Mouse (Mus musculus) frontal cortex, adult 2 months (tissue): Measurements from ENCODE around the gene Zfp160. TPM values are rescaled to one million over a fixed set of nuclear protein-coding genes. Genes with fewer than 3 reads are reported as not detected.
"Not testable (repeated sequence)": the region's sequence is repeated elsewhere in the genome, so short reads cannot be mapped to it uniquely, and the experiment has no call there.

Experiments used
- DNase-seq, 2 experiments: peaks; one replicate each; pipeline ENCODE4 v3.0.0; 2022; ENCODE audit warnings: low spot score in 1 of 2; ENCODE audit errors: extremely low spot score in 1 of 2
- polyA plus RNA-seq: library from polyadenylated mRNA; depleted of rRNA; stranded (reverse); fragments of >200 nt; gene quantifications from 2 replicates; pipeline ENCODE4 v1.2.3, GENCODE M21; 2012; rRNA removed

Zfp160 gene
- polyA plus RNA-seq = 15.4 and 19.1 TPM in 2 replicates

DNA sequence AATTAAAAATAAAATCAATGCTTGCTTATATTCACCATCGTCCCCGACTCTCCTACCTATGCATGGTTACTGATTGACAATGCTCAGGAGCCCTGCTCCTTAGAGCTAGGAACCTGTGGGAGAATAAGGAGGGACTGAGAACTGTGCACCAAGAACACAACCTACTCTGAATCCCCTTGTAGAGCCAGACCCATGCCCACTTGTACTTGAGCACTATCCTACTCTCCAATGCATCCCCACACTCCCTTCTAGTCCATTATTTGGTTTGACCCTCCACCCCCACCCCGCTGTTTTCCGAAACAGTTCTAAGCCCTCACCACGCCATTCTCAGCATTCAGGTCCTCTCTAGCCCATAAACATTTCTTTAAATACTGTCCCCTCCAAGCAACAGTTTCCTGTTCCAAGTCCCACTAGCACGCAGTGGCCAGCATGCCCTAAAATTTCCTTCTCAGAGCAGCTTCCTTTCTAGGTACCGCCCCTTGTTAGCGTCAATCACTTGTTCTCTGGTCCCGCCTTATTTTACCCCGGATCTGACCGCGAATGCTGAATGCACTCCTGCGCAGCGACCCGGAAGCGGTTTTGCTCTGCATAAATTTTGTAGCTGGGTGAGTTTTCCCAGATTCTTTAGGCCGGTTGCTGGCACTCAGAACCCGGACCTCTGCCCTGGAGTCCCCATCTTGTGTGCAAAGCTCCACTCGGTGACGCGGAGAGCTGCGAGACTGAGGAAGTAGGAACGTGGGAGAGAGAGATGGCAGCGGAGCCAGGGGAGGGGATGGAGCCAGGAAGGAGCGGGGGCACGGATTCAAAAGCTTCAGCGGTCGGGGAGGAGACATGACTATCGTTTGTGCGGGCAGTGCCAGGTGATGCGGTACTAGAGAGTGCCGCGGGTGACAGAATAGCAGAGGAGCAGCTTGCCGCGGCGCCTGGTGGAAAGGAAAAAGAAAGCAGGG is at the start of gene Zfp160:
Zfp160 (plus strand) TSS at position 522 of the 950 bp plus-strand sequence.
- peak; percentile 87 to 95 for DNase-seq

DNA sequence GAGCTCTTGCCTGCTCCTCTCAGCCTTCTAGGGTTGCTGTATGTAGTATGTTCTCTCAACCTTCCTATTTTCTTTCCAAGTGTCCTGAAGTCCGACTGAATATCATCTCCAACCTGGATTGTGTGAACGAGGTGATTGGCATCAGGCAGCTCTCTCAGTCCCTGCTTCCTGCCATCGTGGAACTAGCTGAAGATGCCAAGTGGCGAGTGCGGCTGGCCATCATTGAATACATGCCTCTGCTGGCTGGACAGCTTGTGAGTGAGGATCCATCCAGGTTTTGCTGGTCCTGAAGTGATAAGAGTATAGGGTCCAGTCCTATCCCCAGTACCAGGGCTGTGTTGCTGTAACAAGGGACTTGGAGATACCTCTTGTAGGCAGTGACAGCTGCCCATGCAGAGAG is 48.3 kb upstream of the Zfp160 start:
- DNase-seq = no peak

DNA sequence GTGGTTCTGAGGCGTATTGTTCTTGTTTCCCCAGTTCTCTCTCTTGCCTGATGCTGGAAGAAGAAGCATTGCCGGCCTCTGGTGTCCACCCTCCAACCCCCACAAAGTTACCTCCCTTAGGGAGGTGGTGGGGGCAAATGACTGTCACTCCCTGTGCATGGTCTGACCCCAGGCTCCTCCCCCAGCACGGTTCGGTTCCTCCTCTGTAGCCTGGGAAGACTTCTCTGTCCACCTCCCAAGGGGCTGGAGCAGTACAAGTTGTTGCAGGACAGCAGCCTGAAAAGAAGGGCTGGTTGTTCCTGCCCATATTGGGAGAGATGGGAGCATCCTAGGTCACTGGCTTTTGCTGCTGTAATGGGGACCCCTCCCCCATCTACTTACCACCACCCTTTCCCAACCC is 43.3 kb upstream of the Zfp160 start:
- no peak for DNase-seq

DNA sequence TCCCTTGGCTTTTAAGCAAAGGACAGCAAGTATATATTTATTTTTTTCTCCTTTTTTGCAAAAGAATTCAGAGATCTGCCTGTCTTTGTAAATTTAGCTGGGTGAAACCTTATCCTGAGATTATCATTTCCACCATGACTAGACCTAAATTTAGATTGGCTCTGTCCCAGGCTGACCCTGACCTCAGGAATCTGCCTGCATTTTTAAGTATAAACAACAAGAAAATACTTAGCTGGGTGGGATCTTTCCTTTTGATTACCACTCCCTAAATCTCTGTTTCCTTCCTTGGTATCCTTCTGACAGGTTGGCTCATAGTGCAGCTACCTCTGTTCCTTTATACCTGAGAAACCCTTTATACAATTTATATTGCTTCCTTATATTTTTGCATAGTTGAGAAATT is 42.0 kb upstream of the Zfp160 start:
- no peak for DNase-seq

DNA sequence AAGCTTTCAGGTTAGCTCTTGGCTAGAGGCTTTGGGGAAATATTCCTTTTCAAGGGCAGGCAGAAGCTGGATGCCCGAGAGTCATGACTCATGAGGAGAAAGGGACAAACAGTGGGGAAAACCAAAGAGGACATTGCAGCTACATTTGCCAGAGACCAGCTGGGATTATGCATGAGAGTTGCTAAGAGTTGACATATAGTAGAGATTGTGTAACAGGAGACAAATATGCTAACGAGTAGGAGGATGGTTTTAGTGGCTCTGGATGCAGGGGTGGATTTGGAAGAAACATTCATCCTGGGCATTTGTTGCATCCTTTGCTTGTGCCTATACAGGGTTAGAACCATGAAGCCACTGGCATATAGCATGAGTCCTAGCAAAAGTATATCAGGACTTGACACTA is 15.0 kb upstream of the Zfp160 start:
- DNase-seq = peak; percentile 27 to 28

DNA sequence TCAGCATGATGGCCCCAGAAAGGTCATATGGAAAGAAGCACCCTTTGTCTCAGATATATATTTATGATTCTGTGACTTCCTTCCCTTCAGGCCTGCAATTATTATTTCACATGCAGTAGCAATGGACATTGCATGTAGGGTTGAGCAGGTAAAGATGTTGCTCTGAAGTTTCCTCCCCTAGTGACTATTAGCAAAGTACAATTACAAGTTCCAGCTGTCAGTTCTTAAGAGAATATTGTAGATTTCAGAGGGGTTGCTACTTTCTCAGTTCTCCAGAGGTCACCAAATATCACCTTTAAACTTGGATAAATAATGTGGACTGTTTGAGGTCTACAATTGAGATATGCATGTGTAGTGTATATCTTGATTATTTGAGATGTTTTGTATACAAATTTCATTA is 12.3 kb upstream of the Zfp160 start, which contains the start of gene Vmn1r233:
Vmn1r233 (minus strand) TSS at position 101 of the 400 bp plus-strand sequence.
- no peak for DNase-seq

DNA sequence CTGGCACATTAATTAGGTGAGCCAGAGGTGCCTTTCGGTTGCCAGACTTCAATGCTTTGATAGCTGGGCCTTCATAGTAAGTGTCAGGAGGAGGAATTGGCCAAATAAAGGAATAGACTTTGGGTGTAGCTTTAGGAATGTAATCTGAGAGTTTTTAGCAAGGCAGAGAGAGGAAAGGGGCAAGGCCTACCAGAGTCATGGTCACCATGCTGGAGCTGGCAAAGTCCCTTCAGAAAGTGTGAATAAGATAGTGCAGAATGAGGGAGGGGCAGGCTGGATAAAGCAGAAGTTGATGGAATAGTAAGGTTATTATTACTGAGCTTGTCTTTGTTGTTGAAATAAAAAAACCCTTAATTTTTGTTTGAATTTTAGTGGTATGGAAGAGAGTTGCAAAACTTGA is 1.0 kb downstream of the Zfp160 start:
- DNase-seq = no peak

DNA sequence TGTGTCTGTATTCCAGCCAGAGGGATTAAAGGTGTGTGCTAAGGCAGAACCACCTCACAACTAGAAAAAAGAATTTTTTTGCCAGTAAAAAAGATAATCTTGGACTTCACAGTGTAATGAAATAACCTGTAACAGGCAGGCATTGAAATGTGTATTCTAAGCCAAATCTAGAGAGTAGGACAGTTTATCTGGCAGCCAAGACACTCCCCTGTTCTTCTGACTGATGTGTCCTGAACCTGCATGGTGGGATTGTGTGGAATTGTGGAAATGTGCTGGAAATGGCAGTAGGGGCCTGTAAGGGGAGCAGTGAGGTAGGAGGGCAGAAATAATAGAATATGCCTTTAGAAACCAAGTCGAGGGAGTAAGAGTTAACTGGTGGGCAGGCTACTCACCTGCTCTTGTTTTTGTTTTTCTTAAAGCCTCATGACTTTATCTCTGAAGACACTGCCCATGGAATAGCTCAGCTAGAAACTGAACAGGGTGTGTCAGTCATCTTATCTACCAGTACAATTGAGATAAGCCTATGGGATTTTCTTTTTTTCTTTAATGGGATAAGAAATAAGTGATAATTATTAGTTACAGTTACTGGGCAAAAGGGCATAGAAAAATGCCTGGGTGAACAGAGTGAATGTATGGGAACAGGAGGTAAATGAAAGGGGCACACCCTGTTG is 9.8 kb downstream of the Zfp160 start:
- DNase-seq = no peak

DNA sequence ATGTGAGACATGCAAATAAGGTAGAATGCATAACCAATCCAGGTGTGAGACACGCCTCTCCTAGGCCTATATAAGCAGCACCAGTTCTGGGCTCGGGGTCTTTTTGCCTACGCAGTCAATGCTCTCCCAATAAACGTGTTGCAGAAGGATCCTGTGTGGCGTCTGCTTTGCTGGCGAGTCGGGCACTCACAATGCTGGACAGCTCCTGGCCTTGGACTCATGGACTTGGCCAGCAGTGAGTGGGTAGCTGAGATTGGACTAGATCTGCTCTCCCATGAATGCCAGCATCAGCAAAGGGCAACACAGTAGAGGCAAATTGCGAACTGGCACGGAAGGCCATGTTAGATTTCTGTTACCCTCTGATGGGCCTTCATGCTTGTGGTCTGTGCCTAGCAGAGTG is 39.3 kb downstream of the Zfp160 start:
- DNase-seq = not testable (repeated sequence)

DNA sequence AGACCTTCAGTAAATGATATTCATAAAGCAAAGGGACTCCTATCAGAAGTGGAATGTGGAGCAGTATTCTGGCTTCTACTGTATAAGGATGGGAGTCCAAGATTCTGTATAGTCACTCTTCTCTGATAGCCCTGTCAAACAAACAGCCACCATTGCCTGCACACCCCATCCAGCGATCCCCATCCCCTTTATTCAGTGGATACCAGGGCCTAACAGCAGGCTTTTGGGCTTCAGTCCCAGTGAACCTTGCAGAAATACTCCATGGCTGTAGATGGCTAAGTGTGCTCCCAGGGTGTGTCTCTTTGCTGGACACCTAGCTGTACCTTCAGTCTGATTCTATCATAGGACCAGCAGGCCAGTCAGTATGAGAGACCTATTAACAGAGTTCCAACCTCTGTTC is 42.2 kb downstream of the Zfp160 start:
- DNase-seq = no peak

DNA sequence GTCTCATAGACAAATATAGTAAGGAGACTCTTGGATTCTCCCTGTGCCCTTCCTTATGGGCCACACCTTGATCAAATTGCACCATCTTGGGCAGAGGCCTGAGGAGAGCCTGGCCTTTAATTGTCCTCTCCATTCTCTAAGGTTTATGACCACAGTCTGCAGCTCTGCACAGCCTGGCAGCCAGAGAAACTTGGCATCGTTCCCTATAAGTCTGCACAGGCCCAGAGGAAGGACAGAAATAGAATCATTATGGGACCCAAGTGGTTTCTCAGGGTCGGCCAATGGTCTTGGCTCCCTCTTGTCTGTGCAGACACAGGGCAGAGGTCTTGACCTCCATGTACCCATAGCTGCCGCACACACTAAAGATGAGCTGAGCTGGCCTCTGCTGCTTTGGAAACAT is 42.6 kb downstream of the Zfp160 start:
- not testable (repeated sequence) for DNase-seq

DNA sequence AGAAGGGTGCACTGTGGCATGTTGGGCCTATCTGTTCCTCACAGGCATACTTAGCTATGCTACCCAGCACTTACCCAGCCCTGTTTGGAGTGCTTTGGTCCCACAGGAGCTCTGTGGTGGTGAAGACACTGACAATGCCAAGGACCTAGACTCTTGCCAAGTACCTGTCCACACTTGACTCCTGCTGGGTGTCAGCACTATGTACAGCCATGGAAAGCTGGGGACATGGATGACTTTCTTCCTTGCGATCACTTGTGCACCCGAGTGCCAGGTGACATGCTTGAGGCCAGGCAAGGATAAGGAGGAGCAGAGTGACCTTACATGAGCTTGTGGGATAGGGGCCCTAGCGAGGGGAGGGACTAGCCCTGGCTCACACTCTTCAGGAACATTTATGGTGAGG is 43.2 kb downstream of the Zfp160 start:
- not testable (repeated sequence) for DNase-seq

DNA sequence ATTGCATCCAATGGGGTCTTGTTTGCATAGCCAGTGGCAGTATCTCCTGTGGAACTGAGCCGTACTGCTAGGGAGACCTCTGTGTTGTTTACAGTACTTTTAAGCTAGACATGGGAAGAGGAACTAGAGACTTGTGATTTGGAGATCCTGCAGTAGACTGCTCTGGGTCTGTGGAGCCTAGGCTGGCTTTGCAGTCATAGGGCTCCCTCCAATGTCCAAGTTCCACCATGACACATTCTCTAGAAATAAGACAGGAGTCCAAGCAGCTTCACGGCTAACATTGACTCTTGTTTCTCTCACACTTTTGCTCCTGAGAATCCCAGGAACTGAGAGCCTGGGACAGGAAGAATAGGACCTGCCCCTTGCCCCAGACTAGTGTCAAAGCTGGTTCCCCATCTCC is 44.6 kb downstream of the Zfp160 start:
- no peak for DNase-seq

DNA sequence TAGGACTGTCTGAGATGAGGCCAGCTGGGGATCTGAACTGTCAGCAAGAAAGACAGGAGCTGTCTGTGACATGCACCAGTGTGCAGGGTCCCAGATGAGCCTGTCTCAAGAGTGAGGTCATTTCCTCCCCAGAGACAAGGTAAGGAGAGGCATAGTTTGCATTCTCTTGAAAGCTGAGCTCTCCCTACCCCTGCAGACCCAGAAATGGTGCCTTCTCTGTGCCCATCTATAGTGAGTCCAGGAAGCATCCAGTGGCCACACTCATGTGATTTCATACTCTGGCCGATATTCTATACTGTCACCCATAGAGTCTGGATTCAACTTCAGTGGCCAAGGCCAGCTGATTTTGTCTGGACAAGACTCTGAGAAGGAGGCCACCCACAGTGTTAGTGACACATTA is 46.4 kb downstream of the Zfp160 start:
- DNase-seq = not testable (repeated sequence)

DNA sequence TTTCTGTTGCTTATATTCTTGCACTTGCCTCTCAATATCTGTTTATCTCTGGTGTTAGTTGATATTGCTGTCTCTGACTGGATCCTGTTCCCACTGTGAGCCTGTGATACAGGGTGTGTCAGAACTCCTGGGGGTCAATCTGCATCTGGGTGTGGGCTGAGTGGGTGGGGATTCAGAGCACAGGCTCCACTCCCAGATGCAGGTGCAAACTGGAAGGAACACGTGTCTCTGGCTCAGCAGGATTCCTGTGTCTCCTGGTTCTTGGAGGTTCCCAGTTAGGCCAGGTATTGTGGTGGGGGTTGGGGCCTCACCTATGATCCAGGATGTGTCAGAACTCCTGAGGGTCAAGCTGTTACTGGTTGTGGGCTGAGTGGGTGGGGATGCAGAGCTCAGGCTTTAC is 56.8 kb downstream of the Zfp160 start:
- no peak for DNase-seq

DNA sequence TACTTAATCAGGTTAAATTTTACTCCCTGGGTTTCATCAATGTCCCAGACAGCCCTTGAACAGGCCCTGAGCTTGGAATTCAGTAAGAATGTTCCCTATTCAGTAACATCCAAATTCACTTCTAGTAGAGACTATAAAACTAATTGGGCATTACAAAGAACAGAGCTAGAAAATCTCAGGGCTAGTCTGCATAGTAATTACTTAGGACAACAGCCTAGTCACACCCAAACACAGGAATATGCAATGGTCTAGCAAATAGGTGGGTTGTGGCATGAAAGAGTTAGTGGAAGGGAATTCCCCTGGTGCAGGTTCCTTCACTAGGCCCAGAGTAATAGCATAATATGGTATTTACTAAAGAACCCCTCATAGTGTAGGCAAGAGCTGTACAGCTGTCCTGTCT is 58.3 kb downstream of the Zfp160 start:
- DNase-seq = no peak

DNA sequence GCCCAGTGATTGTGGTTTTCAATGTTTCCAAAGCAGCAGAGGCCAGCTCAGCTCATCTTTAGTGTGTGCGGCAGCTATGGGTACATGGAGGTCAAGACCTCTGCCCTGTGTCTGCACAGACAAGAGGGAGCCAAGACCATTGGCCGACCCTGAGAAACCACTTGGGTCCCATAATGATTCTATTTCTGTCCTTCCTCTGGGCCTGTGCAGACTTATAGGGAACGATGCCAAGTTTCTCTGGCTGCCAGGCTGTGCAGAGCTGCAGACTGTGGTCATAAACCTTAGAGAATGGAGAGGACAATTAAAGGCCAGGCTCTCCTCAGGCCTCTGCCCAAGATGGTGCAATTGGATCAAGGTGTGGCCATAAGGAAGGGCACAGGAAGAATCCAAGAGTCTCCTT is 60.7 kb downstream of the Zfp160 start:
- DNase-seq = not testable (repeated sequence)

DNA sequence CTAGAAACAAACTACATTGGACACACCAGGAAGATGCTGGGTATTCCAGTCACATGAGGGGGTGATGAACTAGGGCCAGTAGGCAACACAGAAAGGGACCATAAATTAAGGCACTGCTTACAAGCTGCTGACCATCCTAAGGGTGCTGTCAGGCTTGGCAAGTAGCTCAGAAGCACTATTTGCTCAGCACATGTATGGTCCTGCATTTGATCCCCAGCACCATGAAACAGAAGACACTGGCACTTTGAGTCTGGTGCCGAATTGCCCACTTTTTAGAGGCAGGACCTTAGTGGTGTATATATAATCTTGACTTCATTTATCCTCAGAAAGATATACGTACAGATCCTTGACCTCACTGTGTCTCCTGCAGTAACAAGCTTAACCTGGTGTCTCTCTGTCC is 62.3 kb downstream of the Zfp160 start:
- not testable (repeated sequence) for DNase-seq
